Mouse (Mus musculus): ENCODE measurements at regions not wholly inside any gene's neighbourhood (a gene's known extent, or its start where the extent isn't known, plus 50 kb on each side); places are given as distances from the start of the nearest gene placed in this dataset.

GRCm38 (mm10) chr6:93140331-93140731 is 197.0 kb upstream of the Adamts9 start:
- no peaks in the 10 kb centered on the region for H3K4me1 ChIP-seq (replicated peaks; ENCODE audit: control insufficient read depth, insufficient read depth, low read length)
- no peak for ATAC-seq
- H3K27ac ChIP-seq (ENCODE audit: low read depth, low read length): no peak overlapping the region
- 54% methylated on average over 4 of the region's 4 CpGs for WGBS
- no peaks in the 10 kb centered on the region for H3K27me3 ChIP-seq (replicated peaks; ENCODE audit: control insufficient read depth, insufficient read depth, low read length)
- no peaks in the 10 kb centered on the region for H3K36me3 ChIP-seq (ENCODE audit: control insufficient read depth, insufficient read depth)
- no peaks in the 10 kb centered on the region for H3K9me3 ChIP-seq (ENCODE audit: control insufficient read depth)
- H3K4me2 ChIP-seq (replicated peaks; ENCODE audit: low read depth): no peak overlapping the region
- H3K9ac ChIP-seq (ENCODE audit: low read depth, low read length): no peak overlapping the region
- no peak overlapping the region for H3K4me3 ChIP-seq (ENCODE audit: low read depth, low read length)
- TF ChIP-seq CTCF (IDR thresholded peaks at IDR 0.05; ENCODE audit: low read depth): no peak

GRCm38 (mm10) chr6:93133940-93134339 is 190.6 kb upstream of the Adamts9 start:
- 80% methylated on average over 5 of the region's 5 CpGs for WGBS
- no peak overlapping the region for H3K9ac ChIP-seq (ENCODE audit: low read depth, low read length)
- no peaks in the 10 kb centered on the region for H3K36me3 ChIP-seq (ENCODE audit: control insufficient read depth, insufficient read depth)
- no peak for TF ChIP-seq CTCF (IDR thresholded peaks at IDR 0.05; ENCODE audit: low read depth)
- no peaks in the 10 kb centered on the region for H3K27me3 ChIP-seq (replicated peaks; ENCODE audit: control insufficient read depth, insufficient read depth, low read length)
- H3K4me3 ChIP-seq (ENCODE audit: low read depth, low read length): no peak overlapping the region
- H3K9me3 ChIP-seq (ENCODE audit: control insufficient read depth): no peaks in the 10 kb centered on the region
- H3K27ac ChIP-seq (ENCODE audit: low read depth, low read length): no peak overlapping the region
- ATAC-seq: no peak
- H3K4me2 ChIP-seq (replicated peaks; ENCODE audit: low read depth): no peak overlapping the region
- H3K4me1 ChIP-seq (replicated peaks; ENCODE audit: control insufficient read depth, insufficient read depth, low read length): no peaks in the 10 kb centered on the region

GRCm38 (mm10) chr6:93130946-93131685 is 187.8 kb upstream of the Adamts9 start:
- WGBS: 58% methylated on average over 4 of the region's 4 CpGs
- no peak for TF ChIP-seq CTCF (IDR thresholded peaks at IDR 0.05; ENCODE audit: low read depth)

GRCm38 (mm10) chr6:93119482-93119881 is 176.2 kb upstream of the Adamts9 start:
- H3K4me1 ChIP-seq (replicated peaks; ENCODE audit: control insufficient read depth, insufficient read depth, low read length): no peaks in the 10 kb centered on the region
- TF ChIP-seq CTCF (IDR thresholded peaks at IDR 0.05; ENCODE audit: low read depth): no peak
- no peak overlapping the region for H3K27ac ChIP-seq (ENCODE audit: low read depth, low read length)

More at GRCm38 (mm10) chr6:93130946-93131685, 187.8 kb upstream of the Adamts9 start:
- Histone ChIP-seq H3K9ac (ENCODE audit: low read depth, low read length) (no peak overlapping the region), H3K4me3 (ENCODE audit: low read depth, low read length) (no peak overlapping the region), H3K9me3 (ENCODE audit: control insufficient read depth) (no peaks in the 10 kb centered on the region), H3K4me1 (replicated peaks; ENCODE audit: control insufficient read depth, insufficient read depth, low read length) (no peaks in the 10 kb centered on the region), H3K36me3 (ENCODE audit: control insufficient read depth, insufficient read depth) (no peaks in the 10 kb centered on the region), H3K27me3 (replicated peaks; ENCODE audit: control insufficient read depth, insufficient read depth, low read length) (no peaks in the 10 kb centered on the region), H3K4me2 (replicated peaks; ENCODE audit: low read depth) (no peak overlapping the region), H3K27ac (ENCODE audit: low read depth, low read length) (no peak overlapping the region)
- no peak for ATAC-seq

GRCm38 (mm10) chr6:93113361-93113760 is 170.1 kb upstream of the Adamts9 start:
- no peak overlapping the region for H3K4me3 ChIP-seq (ENCODE audit: low read depth, low read length)
- H3K36me3 ChIP-seq (ENCODE audit: control insufficient read depth, insufficient read depth): no peaks in the 10 kb centered on the region
- no peaks in the 10 kb centered on the region for H3K27me3 ChIP-seq (replicated peaks; ENCODE audit: control insufficient read depth, insufficient read depth, low read length)
- H3K27ac ChIP-seq (ENCODE audit: low read depth, low read length): no peak overlapping the region
- H3K4me2 ChIP-seq (replicated peaks; ENCODE audit: low read depth): no peak overlapping the region
- TF ChIP-seq CTCF (IDR thresholded peaks at IDR 0.05; ENCODE audit: low read depth): no peak
- H3K4me1 ChIP-seq (replicated peaks; ENCODE audit: control insufficient read depth, insufficient read depth, low read length): no peaks in the 10 kb centered on the region
- no peak for ATAC-seq
- no peak overlapping the region for H3K9ac ChIP-seq (ENCODE audit: low read depth, low read length)
- 65% methylated on average over 3 of the region's 3 CpGs for WGBS
- no peaks in the 10 kb centered on the region for H3K9me3 ChIP-seq (ENCODE audit: control insufficient read depth)

More at GRCm38 (mm10) chr6:93119482-93119881, 176.2 kb upstream of the Adamts9 start:
- Histone ChIP-seq H3K36me3 (ENCODE audit: control insufficient read depth, insufficient read depth) (no peaks in the 10 kb centered on the region), H3K4me2 (replicated peaks; ENCODE audit: low read depth) (no peak overlapping the region), H3K9me3 (ENCODE audit: control insufficient read depth) (no peaks in the 10 kb centered on the region), H3K27me3 (replicated peaks; ENCODE audit: control insufficient read depth, insufficient read depth, low read length) (no peaks in the 10 kb centered on the region), H3K4me3 (ENCODE audit: low read depth, low read length) (no peak overlapping the region), H3K9ac (ENCODE audit: low read depth, low read length) (no peak overlapping the region)
- WGBS: 49% methylated on average over 12 of the region's 12 CpGs
- no peak for ATAC-seq

GRCm38 (mm10) chr6:93094730-93095360 is 151.6 kb upstream of the Adamts9 start:
- Histone ChIP-seq H3K4me2 (replicated peaks; ENCODE audit: low read depth) (no peak overlapping the region), H3K9me3 (ENCODE audit: control insufficient read depth) (no peaks in the 10 kb centered on the region), H3K36me3 (ENCODE audit: control insufficient read depth, insufficient read depth) (no peaks in the 10 kb centered on the region), H3K27me3 (replicated peaks; ENCODE audit: control insufficient read depth, insufficient read depth, low read length) (no peaks in the 10 kb centered on the region), H3K4me1 (replicated peaks; ENCODE audit: control insufficient read depth, insufficient read depth, low read length) (no peaks in the 10 kb centered on the region), H3K9ac (ENCODE audit: low read depth, low read length) (no peak overlapping the region), H3K27ac (ENCODE audit: low read depth, low read length) (no peak overlapping the region), H3K4me3 (ENCODE audit: low read depth, low read length) (no peak overlapping the region)
- ATAC-seq: no peak
- WGBS: 75% methylated on average over 5 of the region's 5 CpGs
- TF ChIP-seq CTCF (IDR thresholded peaks at IDR 0.05; ENCODE audit: low read depth): no peak

All from intestine, postnatal 0 days (tissue).